Mouse (Mus musculus): ENCODE measurements at regions not wholly inside any gene's neighbourhood (a gene's known extent, or its start where the extent isn't known, plus 50 kb on each side); places are given as distances from the start of the nearest gene placed in this dataset.

- no peak for ATAC-seq (ENCODE audit: extremely low read depth, insufficient number of reproducible peaks, low FRiP score, poor library complexity, severe bottlenecking)
Measured at GRCm38 (mm10) chr3:15242388-15242787, 89.7 kb downstream of the Gm9733 start.

GRCm38 (mm10) chr3:15243584-15243983 is 88.5 kb downstream of the Gm9733 start:
- ATAC-seq (ENCODE audit: extremely low read depth, insufficient number of reproducible peaks, low FRiP score, poor library complexity, severe bottlenecking): no peak

GRCm38 (mm10) chr3:15244999-15245398 is 87.1 kb downstream of the Gm9733 start:
- peak; percentile 92; the same call in 1 of the 2 replicates for ATAC-seq (ENCODE audit: extremely low read depth, insufficient number of reproducible peaks, low FRiP score, poor library complexity, severe bottlenecking)

Measured in neutrophil, adult 5-6 weeks (primary cell).